Mouse (Mus musculus) layer of hippocampus, adult 11-12 months (tissue): Measurements from ENCODE around the gene Lsamp.

Source experiments
- DNase-seq: peaks from one replicate; pipeline ENCODE4 v3.0.0; 2022; ENCODE audit warnings: low spot score

The Lsamp gene

GRCm38 (mm10) chr16:41936908-41937595, 1952.9 kb downstream of the Lsamp start:
- no peak for DNase-seq

DNA sequence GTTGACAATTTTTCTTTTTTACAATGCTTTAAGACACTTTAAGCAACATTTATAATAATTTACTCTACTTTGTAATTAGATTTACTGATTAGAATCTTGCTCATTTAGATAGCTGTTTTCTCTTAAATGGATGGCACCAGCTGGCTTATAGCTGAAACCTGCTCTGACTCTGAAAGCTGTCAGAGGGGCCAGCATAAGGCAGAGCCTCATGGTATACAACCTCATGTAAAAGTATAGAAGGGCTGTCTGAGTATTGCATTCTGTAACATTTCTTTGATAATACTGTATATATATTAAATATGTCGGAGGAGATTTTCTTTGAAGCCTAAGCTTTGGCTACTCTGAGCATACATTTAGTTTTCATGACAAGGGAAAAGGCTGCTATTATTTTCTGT, 1953.4 kb downstream of the Lsamp start:
- no peak for DNase-seq

- peak; percentile 24 for DNase-seq
Measured at GRCm38 (mm10) chr16:41938258-41938657, 1954.1 kb downstream of the Lsamp start.

- DNase-seq = no peak
Measured at GRCm38 (mm10) chr16:41941591-41942315, 1957.6 kb downstream of the Lsamp start.

- DNase-seq = no peak
Measured at GRCm38 (mm10) chr16:41957811-41958210, 1973.7 kb downstream of the Lsamp start.

DNA sequence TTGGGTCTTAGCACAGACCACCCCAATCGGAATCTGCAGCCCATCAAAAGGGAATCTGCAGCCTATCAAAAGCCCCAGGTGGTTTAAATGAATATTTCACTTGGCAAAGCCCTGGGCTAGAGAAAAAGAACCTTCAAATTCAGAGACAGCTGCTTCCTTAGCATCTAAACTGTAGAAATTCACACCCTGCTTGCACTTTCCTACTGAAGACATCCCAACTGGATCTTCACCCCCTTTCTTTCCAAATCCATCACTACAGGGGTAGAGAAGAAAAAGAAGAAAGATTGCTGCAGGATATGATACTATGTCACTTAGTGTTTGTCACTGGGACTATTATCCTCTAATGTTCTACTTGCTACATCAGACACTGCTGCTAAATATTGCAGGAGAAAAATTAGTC, 1981.5 kb downstream of the Lsamp start:
- DNase-seq = no peak

DNA sequence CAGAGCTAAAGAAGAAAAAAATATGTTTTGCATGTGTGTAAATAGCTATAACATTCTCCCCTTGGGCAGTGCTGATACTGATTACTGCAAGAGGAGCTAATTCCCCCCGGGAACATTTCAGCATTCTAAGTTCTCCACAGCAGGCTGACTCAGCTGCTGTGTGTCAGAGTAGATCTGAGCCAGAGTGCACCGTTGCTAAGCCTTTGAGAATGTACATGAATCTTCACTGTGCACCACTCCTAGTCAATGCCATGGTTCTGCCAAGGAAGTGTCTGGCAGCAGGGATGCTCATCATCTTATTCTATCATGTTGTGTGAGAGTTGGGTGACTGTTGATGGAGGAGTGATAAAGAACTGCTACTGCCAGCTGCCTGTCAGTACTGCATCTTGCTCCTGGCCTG, 1985.1 kb downstream of the Lsamp start:
- DNase-seq = no peak

GRCm38 (mm10) chr16:41974866-41975719, 1990.9 kb downstream of the Lsamp start:
- no peak for DNase-seq

DNA sequence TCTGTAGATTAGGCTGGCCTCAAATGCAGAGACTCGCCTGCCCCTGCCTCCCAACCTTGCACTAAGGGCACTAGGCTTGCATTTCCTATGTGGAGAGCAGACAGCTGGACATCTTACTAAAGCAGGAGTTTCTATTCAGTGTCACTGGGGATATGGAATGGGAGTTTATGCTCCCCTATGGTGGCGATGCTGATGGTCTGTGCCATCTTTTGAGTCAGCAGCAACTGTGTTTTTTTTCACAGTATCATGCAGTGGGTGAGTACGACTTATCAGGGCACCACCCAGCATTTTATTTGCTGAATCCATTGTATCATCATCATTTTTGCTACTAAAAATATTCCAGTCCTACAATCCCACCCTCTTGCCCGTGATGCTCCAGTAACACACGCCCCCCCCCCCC, 1992.7 kb downstream of the Lsamp start:
- DNase-seq = no peak

DNA sequence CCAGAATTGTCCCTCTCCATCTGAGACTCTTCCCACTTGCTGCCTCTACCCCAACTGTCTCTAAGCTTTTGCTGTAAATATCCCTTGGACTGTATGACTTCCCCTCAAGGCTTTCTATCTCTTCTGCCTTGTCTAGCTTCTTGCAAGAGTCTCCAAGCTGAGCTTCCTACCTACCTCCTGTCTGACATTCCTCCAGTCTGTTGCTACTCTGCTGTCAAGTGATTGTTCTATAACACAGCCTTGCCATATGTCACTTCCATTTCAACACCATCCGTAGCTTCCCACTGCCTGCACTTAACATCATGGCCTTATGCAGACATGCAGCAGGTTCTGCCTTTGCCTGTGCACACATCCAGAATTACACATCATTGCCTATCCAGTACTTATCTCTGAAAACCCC, 2012.8 kb downstream of the Lsamp start:
- DNase-seq = peak; percentile 54

DNA sequence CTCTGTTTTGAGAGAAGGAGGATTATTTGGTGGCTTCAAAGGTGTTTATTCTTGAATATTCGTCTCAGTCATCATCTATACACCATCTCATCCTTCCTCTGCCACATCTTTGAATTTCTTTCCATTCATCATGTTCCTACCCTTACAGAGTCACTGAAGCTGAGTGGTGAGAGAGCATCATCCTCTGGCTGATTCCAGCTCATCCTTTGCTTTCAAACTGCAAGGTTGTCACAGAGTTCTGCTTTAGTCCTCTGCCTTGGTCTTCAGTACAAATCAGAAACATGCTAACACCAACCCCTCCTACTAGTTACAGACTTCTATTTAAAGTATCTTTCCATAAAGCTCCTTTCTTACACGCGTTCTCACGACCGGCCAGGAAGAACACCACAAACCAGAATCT, 2018.8 kb downstream of the Lsamp start:
- DNase-seq = no peak

DNA sequence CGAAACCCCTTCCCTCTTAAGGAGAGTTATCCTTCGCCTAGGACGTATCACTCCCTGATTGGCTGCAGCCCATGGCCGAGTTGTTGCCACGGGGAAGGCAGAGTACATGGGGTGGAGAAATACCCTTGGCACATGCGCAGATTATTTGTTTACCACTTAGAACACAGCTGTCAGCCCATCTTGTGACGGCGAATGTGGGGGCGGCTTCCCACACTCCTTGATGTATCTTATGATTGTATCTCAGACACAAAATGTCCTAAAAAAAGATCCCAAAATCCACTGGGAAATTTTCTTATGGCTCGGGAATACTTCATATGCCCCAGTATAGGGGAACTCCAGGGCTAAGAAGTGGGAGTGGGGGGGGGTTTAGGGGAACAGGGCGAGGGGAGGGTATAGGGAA, 2019.3 kb downstream of the Lsamp start:
- DNase-seq = peak; percentile 18

DNA sequence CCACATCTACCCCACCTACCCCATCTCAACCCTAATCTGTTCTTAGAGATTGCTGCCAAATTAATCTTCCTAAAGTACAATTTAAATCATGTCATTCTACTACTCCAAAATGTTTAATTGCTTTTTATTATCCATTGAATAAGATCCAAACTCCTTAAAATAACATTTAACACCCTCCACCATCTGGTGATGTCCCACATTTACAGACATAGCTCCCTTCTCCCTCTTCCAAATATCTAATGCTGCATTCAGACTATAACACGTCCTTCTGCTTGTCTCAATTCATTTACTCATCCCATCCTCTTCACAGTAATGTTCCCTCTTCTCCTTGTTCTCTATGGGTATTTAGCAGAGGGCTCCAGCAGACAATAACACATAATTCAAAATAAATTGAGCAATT, 2020.0 kb downstream of the Lsamp start:
- DNase-seq = peak; percentile 32

DNA sequence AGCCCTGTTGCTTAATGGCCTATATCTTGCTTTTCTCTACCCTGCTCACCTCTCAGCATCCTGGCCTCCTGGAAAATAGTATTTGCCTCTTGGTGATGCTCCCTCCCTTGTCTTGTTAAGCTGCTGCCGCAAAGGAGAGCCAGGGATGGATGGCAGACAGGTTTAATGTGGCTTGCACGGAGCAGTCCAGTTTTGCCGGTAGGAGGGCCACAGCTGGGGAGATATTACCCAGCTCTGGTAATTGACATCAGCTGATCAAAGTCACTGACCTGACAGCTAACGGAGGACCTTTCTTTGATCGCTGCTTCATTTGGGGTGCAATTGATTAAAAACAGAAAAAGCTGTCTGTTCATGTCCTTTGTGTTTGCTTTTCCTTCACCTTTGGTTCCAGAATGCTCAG, 2030.8 kb downstream of the Lsamp start:
- DNase-seq = no peak

- no peak for DNase-seq
Measured at GRCm38 (mm10) chr16:42015443-42015842, 2031.3 kb downstream of the Lsamp start.

DNA sequence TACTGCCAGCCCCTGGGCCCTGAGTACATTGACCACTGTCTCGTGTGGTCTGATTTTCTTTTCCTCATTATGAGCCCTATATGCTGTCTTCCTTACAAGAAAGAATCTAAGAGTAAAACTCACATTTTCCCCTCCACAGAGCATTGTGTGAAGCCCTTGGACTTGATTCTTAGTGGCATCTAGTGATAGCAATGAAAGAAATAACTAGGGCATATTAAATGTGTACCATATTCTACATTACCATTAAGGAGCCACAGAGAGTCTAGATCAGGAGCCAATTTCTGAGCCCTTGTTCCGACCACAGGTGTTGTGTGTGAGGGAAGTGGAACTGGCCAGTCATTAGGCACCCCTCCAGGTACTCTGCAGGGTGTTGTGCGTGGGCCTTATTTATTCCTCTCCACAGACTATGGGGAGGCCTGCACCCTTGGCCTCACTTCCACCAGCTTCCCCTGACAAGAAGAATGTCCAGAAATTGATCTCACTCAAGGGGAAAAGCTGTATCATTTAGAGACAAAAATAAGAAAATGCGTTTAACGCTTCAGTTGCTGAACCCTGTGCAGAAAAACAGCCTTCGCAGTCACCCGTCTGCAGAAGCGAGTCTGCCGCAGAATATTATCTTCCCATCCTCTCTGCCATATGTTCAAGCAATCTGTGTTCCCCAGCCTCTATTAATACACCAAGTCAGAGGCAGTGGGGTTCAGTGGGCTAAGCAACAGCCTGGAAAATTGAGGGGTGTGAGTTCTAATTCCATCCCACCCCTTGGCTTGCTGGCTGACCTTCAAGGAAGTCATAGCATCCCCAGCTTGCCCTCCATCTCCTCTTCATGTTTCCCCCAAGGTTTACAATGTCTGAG, 2032.9 kb downstream of the Lsamp start:
- DNase-seq = peak; percentile 61

- no peak for DNase-seq
Measured at GRCm38 (mm10) chr16:42022566-42022965, 2038.4 kb downstream of the Lsamp start.

DNA sequence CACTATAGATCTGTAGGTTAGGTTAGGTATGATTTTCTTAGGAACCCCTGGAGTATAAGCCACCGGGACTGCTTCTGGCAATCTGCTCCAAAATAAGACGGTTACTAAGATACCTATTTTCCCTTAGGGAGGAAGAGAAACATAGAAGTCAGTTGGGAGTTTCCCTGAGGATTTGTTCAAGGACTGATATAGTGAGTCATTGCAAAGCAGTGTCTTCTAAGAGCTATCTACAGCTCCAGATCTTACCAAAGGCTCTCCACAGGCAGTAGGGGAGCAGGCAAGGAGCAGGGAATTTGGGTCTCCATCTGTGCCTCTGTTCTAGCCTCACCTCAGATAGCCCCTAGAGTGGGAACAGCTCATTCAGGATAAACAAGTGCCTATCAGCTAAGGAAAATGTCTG, 2047.9 kb downstream of the Lsamp start:
- DNase-seq = no peak

DNA sequence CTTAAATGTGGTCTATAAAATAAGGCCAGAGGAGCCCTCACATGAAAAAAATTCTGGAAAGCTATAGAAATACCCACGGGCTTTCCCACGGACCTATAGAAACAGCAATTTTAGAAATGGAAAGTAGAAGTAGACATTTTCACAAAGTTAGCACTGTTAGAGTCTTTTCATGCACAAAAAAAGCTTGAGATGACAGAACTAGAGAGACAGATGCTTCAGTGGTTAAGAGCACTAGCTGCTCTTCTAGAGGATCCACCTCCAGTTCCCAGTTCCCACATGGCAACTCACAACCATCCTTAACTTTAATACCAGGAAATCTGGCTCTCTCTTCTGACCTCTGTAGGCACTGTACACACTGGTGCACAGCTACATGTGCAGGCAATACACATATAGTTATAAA, 2049.3 kb downstream of the Lsamp start:
- no peak for DNase-seq

DNA sequence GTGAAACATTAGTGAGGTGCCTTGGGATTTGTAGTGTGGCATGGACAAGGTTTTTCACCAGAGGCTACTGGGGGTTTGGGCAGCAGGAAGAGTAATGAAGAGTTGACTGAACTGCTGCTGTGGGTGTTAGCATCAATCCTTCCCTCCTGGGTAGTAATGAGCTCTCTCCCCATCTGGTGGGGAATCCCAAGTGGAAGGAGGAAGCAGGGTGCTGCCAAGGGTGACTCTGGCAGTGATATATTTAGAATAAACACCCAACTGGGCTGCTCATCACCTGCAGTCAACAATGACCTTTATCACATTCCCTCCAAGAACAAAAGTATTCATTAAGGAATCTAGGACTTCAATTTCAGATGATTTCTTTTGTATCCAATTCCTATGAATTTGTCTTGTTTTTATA, 2064.0 kb downstream of the Lsamp start:
- no peak for DNase-seq

GRCm38 (mm10) chr16:42059927-42060326, 2075.8 kb downstream of the Lsamp start:
- no peak for DNase-seq

DNA sequence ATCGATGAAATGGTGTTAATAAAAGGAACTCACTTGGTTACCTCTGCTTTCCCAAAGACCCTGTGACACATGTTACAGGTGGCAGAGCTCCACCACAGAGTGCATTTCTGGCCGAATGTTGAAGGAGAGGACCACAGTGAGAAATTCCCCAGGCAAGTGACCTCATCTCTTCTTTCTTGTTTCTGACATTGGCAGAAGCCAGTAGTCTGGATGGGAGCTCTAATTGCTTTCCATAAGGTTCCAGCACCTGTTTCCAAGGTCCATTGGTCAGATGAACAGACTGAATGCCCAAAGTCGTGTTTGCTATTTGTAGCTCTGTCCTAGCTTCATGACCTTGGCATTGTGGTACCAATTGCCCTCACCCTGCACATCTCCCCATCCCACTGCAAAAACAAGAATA, 2090.2 kb downstream of the Lsamp start:
- DNase-seq = no peak
